Mouse (Mus musculus) lung, postnatal 4 days (tissue): ENCODE results near the gene Kcng1.

Source experiments
- DNase-seq, 2 experiments: peaks; one replicate each; pipeline ENCODE4 v3.0.0; 2021

The Kcng1 gene

GRCm38 (mm10) chr2:168281582-168281981 is at the start of gene Kcng1:
Kcng1 (minus strand) TSS chr2:168281736.
- DNase-seq: no peak

- no peak for DNase-seq
Observed at GRCm38 (mm10) chr2:168330421-168331070, 49.0 kb upstream of the Kcng1 start.

GRCm38 (mm10) chr2:168321716-168322374 is 40.3 kb upstream of the Kcng1 start:
- DNase-seq: no peak

- peak; percentile 26 to 52 for DNase-seq
Observed at GRCm38 (mm10) chr2:168320388-168321182, 39.0 kb upstream of the Kcng1 start.

- DNase-seq: no peak
Observed at GRCm38 (mm10) chr2:168314646-168315446, 33.3 kb upstream of the Kcng1 start.

- no peak for DNase-seq
Observed at GRCm38 (mm10) chr2:168312504-168312903, 31.0 kb upstream of the Kcng1 start.

- DNase-seq: no peak
Observed at GRCm38 (mm10) chr2:168311006-168311405, 29.5 kb upstream of the Kcng1 start.

GRCm38 (mm10) chr2:168308916-168309315 is 27.4 kb upstream of the Kcng1 start:
- no peak for DNase-seq

GRCm38 (mm10) chr2:168299650-168300049 is 18.1 kb upstream of the Kcng1 start:
- DNase-seq: no peak

- DNase-seq: no peak
Observed at GRCm38 (mm10) chr2:168296530-168296929, 15.0 kb upstream of the Kcng1 start.

- no peak for DNase-seq
Observed at GRCm38 (mm10) chr2:168292521-168292920, 11.0 kb upstream of the Kcng1 start.

- DNase-seq: peak in 1 of 2 experiments; percentile 27
Observed at GRCm38 (mm10) chr2:168292041-168292440, 10.5 kb upstream of the Kcng1 start.

- DNase-seq: no peak
Observed at GRCm38 (mm10) chr2:168289851-168290250, 8.3 kb upstream of the Kcng1 start.

- DNase-seq: no peak
Observed at GRCm38 (mm10) chr2:168289016-168289415, 7.5 kb upstream of the Kcng1 start.

GRCm38 (mm10) chr2:168286987-168287386 is 5.5 kb upstream of the Kcng1 start:
- DNase-seq: no peak

GRCm38 (mm10) chr2:168285143-168285542 is 3.6 kb upstream of the Kcng1 start:
- peak; percentile 26 to 46 for DNase-seq

GRCm38 (mm10) chr2:168280729-168281581 is 581 bp downstream of the Kcng1 start:
- peak; percentile 41 to 49 for DNase-seq

- DNase-seq: peak; percentile 50 to 73
Observed at GRCm38 (mm10) chr2:168274374-168274935, 7.1 kb downstream of the Kcng1 start.

GRCm38 (mm10) chr2:168273387-168273786 is 8.1 kb downstream of the Kcng1 start:
- DNase-seq: no peak

GRCm38 (mm10) chr2:168268033-168268432 is 13.5 kb downstream of the Kcng1 start:
- DNase-seq: peak in 1 of 2 experiments; percentile 29

- no peak for DNase-seq
Observed at GRCm38 (mm10) chr2:168260900-168261299, 20.6 kb downstream of the Kcng1 start.
